Mouse (Mus musculus) left cerebral cortex, postnatal 14 days (tissue): Measurements from ENCODE around the gene Otof. TPM values are rescaled to one million over a fixed set of nuclear protein-coding genes. Genes with fewer than 3 reads are reported as not detected.

ENCODE experiments used
- DNase-seq, 2 experiments: peaks; one replicate each; pipeline ENCODE4 v3.0.0; 2021 to 2022; ENCODE audit warnings: low spot score in 2 of 2, mixed read lengths in 1 of 2
- intact Hi-C: fragments of 180-260 bp; cut with DNase I; formaldehyde crosslinking; loops from one replicate; pipeline ENCODE4 v1.15.1; 2025
- total RNA-seq, 2 experiments: library from RNA; stranded (reverse); gene quantifications; 2 replicates each; pipeline ENCODE4 v1.2.3; 2021

Otof gene
- total RNA-seq, 2 experiments from 2014 or later = 14.2 to 14.5 TPM

DNA sequence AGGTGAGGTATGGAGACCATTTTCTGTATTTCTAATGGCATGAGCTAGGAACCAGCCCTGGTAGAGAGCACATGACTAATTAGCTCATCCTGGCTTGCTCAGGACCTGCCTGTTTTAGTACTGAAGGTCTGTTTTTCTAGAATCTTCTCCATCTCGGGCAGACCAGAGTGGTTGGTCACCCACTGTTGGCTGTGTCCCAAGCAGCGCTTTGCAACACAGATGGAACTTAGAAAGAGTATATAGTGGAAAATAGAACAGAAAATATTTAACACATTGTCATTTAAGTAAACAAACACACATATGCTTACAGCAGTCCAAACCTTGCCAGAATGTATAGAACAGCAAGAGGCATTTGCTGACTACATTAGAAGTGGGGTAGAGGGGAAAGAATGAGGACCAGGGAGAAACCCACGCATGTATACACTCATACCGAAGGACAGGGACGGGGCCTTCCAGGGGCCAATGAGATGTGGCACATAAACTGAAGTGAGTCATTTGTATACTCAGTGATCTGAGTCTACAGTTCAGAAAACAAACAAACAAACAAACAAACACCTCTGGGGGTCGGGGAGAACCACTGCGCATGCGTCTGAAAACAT, 21.3 kb downstream of the Otof start:
- intact Hi-C loops = no loop called here

GRCm38 (mm10) chr5:30438931-30439330, 22.8 kb downstream of the Otof start:
- intact Hi-C loops = no loop called here
- no peak for DNase-seq

More for the DNA sequence above, 21.3 kb downstream of the Otof start:
- DNase-seq = no peak

DNA sequence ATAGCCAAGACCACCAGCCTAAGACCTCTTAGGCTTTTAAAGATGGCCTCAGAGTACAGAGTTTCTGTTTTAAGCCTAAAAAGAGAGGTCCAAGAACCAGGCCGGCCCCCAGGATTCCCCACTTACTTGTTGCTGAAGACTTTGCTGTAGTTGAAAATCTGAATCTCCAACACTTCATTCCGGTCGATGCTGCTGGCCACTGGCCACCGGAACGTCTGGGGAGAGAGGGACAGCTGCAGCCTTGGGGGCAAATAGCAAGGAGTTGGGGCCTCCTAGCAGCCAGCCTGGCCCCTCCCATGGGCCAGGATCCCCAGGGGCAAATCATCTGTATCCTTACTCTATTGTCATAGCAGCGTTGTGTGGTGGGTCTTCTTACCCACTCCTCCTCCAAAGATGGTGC, 34.3 kb downstream of the Otof start:
- no peak for DNase-seq
- intact Hi-C loops = no loop called here

GRCm38 (mm10) chr5:30423572-30424244, 38.0 kb downstream of the Otof start:
- DNase-seq = peak in 1 of 2 experiments; percentile 54
- intact Hi-C loops = loop anchor here (2.0 kb wide), 2 partner anchors 59 to 215 kb away; no protein-coding TSS in a partner anchor

DNA sequence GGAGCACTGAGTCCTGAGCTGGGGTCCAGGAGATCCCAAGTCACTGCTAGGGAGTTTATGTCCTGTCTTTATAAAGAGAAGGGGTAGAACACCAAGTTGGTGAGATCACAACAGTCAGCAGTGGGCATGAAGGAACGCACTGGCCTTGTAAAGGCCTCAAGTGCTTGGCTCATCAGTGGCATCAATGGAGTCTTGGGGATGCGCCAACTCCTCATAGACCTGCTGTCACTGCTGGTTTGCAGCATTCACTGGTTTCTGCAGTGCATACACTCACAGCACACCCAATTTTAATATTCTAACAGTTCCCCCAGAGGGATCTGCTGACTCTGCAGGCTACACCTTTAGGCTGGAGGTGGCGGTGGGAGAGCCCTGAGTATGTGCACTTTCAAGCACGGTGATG, 38.6 kb downstream of the Otof start:
- DNase-seq = no peak
- intact Hi-C loops = loop anchor here (2.0 kb wide), 2 partner anchors 60 to 216 kb away; no protein-coding TSS in a partner anchor

- intact Hi-C loops = no loop called here
- DNase-seq = no peak
These were observed 45.1 kb downstream of the Otof start for GRCm38 (mm10) chr5:30416665-30417064.

GRCm38 (mm10) chr5:30415876-30416275, 45.9 kb downstream of the Otof start:
- intact Hi-C loops = no loop called here
- DNase-seq = no peak

DNA sequence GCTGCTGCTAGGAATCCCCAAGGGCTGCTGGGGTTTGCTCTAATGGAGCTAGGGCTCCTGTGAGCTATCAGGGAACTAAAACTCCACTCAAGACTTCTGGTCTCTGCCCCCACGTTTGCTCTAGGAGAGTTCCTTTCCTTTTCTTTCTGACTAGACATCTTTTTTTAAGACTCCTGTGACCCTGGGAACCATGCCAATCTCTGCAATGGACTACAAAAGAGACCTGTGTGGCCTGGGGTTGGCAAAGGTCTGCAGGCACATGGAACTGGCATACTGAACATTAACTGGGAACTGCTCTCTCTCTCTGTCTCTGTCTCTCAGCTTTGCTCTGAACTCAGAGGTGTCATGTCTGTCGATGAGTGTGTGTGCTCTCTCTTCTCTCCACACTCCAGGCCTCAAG, 46.4 kb downstream of the Otof start:
- no peak for DNase-seq
- intact Hi-C loops = no loop called here

GRCm38 (mm10) chr5:30411524-30411923, 50.2 kb downstream of the Otof start:
- DNase-seq = no peak
- intact Hi-C loops = no loop called here

GRCm38 (mm10) chr5:30406876-30407275, 54.9 kb downstream of the Otof start:
- DNase-seq = peak in 1 of 2 experiments; percentile 29
- intact Hi-C loops = no loop called here

DNA sequence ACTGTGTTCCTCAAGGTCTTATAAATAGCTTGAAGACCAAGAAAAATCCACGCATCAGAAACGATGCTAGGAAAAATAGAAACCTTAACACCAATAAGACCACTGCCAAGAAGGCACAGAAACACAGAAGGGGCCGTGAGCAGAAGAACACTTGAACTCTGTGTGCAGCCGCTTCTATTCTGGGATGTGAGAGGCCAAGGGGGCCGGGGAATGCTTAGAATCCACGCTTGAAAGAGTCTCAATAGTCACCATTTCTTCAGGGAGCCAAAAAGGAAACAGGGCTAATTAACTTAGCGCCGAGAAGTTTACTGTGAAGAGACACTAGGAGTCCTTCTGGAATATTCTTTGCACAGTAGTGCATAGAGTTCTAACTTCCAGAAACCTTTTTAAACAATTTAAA, 60.6 kb downstream of the Otof start:
- intact Hi-C loops = no loop called here
- peak in 1 of 2 experiments; percentile 15 for DNase-seq

DNA sequence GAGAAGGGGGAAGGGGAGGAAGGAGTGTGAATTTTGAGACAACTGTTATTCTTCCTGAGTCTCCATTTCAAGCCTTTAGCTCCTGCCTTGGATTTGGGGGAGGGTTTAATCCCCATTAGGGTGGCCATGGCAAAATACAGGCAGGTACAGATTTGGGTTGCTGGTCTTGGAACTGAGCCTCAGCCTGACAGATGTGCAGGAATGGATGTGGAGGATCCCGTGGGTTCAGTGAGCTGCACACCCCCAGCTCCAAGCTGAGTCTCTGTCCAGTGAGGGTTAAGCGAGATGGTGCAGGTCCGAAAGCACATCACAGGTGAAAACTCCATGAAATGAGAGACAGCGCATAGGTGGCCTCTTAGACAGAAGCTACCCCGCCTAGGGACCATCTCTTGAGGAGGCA, 61.2 kb downstream of the Otof start:
- intact Hi-C loops = no loop called here
- no peak for DNase-seq

- DNase-seq = peak; percentile 55 to 76
- intact Hi-C loops = loop anchor here (5.0 kb wide), 1 partner anchor 86 kb away; no protein-coding TSS in a partner anchor
These were observed 70.3 kb downstream of the Otof start for GRCm38 (mm10) chr5:30391473-30391872.

GRCm38 (mm10) chr5:30389836-30390235, 71.9 kb downstream of the Otof start:
- intact Hi-C loops = loop anchor here (5.0 kb wide), 1 partner anchor 87 kb away; no protein-coding TSS in a partner anchor
- no peak for DNase-seq

- DNase-seq = peak in 1 of 2 experiments; percentile 26
- intact Hi-C loops = no loop called here
These were observed 74.0 kb downstream of the Otof start for GRCm38 (mm10) chr5:30387726-30388125.

DNA sequence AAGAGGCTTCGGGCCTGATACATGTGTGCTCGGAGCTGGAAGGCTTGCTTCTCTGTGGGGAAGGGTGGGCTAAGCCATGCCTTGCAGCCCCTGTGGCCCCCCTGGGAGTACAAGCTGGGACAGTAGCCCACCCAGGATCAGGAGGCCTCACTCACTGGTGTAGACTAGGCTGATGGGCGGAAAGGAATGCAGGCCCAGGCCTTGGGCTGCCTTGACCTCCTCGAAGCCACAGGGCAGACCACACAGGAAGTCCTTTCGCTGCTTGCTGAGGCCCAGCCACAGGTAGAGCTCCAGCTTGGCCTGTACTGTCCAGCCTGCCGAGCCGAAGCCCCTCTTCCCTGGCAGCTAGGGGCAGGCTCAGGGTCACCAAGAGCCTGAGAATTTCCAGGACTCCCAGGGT, 78.9 kb downstream of the Otof start:
- intact Hi-C loops = no loop called here
- DNase-seq = no peak

GRCm38 (mm10) chr5:30369426-30369825, 92.3 kb downstream of the Otof start:
- DNase-seq = peak; percentile 42 to 66
- intact Hi-C loops = no loop called here

- intact Hi-C loops = no loop called here
- DNase-seq = no peak
These were observed 94.3 kb downstream of the Otof start for GRCm38 (mm10) chr5:30367405-30367804.

GRCm38 (mm10) chr5:30358436-30359099, 103.2 kb downstream of the Otof start:
- intact Hi-C loops = no loop called here
- DNase-seq = no peak

DNA sequence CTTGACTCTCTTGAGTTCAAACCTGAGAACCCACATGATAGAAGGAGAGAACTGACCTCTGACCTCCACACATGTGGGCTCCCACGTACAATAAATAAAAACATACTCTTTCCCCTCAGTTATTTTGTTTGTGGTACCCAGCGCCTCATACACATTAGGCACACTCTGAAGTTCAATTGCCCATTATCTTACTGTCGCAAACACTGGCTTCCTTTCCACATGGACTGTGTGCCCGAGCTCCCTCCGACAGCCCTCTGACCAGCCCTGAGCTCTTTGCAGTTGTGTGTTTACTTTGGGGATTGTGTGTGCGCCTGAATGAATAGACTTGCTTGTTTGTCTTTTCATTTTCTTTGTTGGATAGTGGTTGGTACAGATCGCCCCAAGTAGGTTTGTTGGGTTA, 105.1 kb downstream of the Otof start:
- no peak for DNase-seq
- intact Hi-C loops = no loop called here
